Mouse (Mus musculus) kidney, adult 2 months (tissue): Measurements from ENCODE around the gene Ptprn2. TPM values are rescaled to one million over a fixed set of nuclear protein-coding genes. Genes with fewer than 3 reads are reported as not detected.

Experiments used
- DNase-seq: peaks from one replicate; pipeline ENCODE4 v3.0.0; 2021
- H3K27ac ChIP-seq: fragments of 200-500 bp; 2 replicates; pipeline ENCODE4 v1.5.1; 2012; ENCODE audit warnings: low read depth, low read length, control low read depth, inconsistent platforms; ENCODE audit not compliant: insufficient read depth
- H3K27me3 ChIP-seq: fragments of 200-500 bp; replicated peaks from 2 replicates; pipeline ENCODE4 v1.6.1; 2012; ENCODE audit warnings: mild to moderate bottlenecking, moderate library complexity, low read length, inconsistent platforms; ENCODE audit not compliant: control insufficient read depth, insufficient read depth
- H3K36me3 ChIP-seq: fragments of 200-500 bp; 2 replicates; pipeline ENCODE4 v1.6.1; 2012; ENCODE audit warnings: mild to moderate bottlenecking, moderate library complexity, low read length, inconsistent platforms; ENCODE audit not compliant: control insufficient read depth, insufficient read depth
- H3K4me1 ChIP-seq: fragments of 200-500 bp; 2 replicates; pipeline ENCODE4 v1.6.1; 2011; ENCODE audit warnings: low read length; ENCODE audit not compliant: control insufficient read depth, insufficient read depth
- H3K4me3 ChIP-seq: fragments of 200-500 bp; 2 replicates; pipeline ENCODE4 v1.5.1; 2011; ENCODE audit warnings: mild to moderate bottlenecking, low read depth, low read length, control low read depth; ENCODE audit not compliant: insufficient read depth
- CTCF ChIP-seq: fragments of 200-500 bp; conservative IDR thresholded peaks from 2 replicates; pipeline ENCODE4 v1.5.1; 2011; ENCODE audit warnings: low read depth, mild to moderate bottlenecking, control low read depth, low read length, moderate library complexity, mixed read lengths; ENCODE audit not compliant: insufficient read depth, insufficient read length
- POLR2A ChIP-seq: fragments of 200-500 bp; IDR thresholded peaks from one replicate; pipeline ENCODE4 v1.6.1; 2011; ENCODE audit warnings: low read depth, low read length, control low read depth
- WGBS: fragments of 180-500 bp; shearing (Covaris S2); methylation state at CpG from one replicate; pipeline ENCODE4 v1.1.7; 2018; 5-methylcytosine and 5-hydroxymethylcytosine counted together
- polyA plus RNA-seq: library from polyadenylated mRNA; depleted of rRNA; stranded (reverse); fragments of >200 nt; gene quantifications from 2 replicates; pipeline ENCODE4 v1.2.3, GENCODE M21; 2012

The Ptprn2 gene
- polyA plus RNA-seq, 1 experiment, result 0.91 TPM

DNA sequence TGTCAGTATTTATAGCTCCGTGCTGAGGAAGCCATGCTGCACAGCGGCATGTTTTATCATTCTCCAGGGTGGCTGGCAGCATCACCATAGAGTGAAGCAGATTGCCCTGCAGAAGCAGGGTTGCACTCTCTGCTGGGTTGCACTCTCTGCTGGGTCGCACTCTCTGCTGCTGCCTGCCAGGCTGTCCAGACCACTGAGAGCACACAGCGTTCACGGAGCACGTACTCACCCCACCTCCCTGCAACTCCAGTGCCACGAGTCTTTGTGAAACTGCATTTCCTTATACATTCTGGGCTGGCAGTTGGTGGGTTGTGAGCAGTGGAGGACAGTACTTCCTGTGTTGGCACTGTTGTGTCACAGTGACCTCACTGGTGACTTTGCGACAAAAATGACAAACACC is 108.9 kb downstream of the Ptprn2 start:
- H3K36me3 ChIP-seq, result no peaks in the 10 kb centered on the region
- H3K27me3 ChIP-seq, result no peaks in the 10 kb centered on the region
- TF ChIP-seq CTCF, result no peak
- no peak for TF ChIP-seq POLR2A
- 61% methylated on average over 8 of the region's 8 CpGs for WGBS
- no peaks in the 10 kb centered on the region for H3K4me1 ChIP-seq
- H3K27ac ChIP-seq, result no peak overlapping the region
- H3K4me3 ChIP-seq, result no peak overlapping the region
- DNase-seq, result no peak

DNA sequence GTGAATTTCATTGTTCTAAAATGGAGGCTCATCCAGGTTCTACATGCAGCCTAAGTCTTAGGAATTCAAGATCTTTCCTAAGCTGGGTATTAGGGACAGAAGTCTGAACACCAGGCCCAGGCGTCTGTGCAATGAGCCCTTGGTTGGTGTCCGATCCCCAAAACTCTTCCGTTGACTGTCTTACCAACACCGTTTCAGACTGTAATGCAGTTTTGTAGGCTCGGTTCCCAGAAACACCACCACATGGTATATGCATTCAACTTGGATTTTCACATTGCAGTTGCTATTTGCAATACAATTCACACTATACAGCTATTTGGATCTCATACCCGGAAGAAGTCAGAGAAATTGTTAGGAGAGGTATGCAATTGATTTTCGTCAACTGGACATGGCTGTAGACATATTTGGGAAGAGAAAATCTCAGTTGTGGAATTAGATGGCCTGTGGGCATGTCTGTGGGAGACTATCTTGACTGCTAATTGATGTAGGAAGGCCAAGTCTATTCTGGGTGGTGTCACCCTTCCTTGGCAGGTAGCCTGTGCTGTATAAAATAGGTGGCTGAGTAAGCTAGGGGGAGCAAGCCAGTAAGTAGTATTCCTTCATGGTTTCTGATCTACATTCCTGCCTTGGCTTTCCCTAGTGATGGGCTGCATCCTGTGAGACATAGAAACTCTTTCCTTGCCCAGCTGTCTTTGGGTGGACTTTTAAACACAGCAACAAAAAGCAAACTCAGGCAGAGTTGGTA is 109.5 kb downstream of the Ptprn2 start:
- no peak overlapping the region for H3K4me3 ChIP-seq
- no peaks in the 10 kb centered on the region for H3K4me1 ChIP-seq
- no peak overlapping the region for H3K27ac ChIP-seq
- 94% methylated on average over 7 of the region's 7 CpGs for WGBS
- TF ChIP-seq POLR2A (no peak), CTCF (no peak)
- no peaks in the 10 kb centered on the region for H3K27me3 ChIP-seq
- no peak for DNase-seq
- no peaks in the 10 kb centered on the region for H3K36me3 ChIP-seq

DNA sequence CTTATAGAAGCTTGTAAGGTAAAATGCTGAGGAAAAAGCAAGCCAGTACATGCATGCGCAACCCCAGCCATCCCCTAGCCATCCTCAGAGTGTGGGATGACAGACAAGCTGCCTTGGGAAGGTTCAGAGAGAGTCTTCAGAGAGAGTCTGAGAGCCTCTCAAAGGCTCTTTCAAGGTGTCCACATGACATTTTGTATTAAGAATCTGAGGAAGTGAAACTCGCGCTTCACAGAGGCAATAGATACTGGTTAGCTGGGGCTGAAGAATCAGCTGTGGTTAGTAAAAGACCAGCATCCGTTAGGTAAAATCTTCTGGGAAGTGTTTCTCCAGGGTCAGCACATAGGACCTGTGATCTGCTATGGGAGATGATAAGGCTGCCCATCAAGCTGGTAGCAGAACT is 110.2 kb downstream of the Ptprn2 start:
- Histone ChIP-seq H3K27ac (no peak overlapping the region), H3K27me3 (no peaks in the 10 kb centered on the region), H3K36me3 (no peaks in the 10 kb centered on the region), H3K4me3 (no peak overlapping the region), H3K4me1 (no peaks in the 10 kb centered on the region)
- 95% methylated on average over 4 of the region's 4 CpGs for WGBS
- TF ChIP-seq CTCF, result no peak
- no peak for TF ChIP-seq POLR2A
- DNase-seq, result no peak

DNA sequence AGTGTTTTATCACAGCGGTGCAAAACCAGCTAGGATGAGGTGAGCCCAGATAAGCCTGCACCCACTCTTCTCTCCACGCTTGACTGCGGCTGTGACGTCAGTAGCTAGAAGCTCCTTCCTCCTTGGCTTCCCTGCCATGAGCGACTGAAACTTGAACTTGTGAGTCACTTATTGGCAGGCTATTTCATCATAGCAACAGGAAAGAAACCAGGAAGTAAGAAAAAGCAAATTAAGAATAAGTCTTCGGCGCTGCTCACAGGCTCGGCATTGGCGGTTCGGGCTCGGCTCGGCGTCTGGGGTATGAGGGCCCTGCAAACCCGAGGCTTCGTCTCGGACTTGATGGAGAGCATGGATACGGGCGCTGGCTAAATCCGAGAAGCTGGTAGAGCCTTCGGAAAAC is 111.5 kb downstream of the Ptprn2 start:
- Histone ChIP-seq H3K36me3 (no peaks in the 10 kb centered on the region), H3K4me1 (no peaks in the 10 kb centered on the region), H3K4me3 (no peak overlapping the region), H3K27me3 (no peaks in the 10 kb centered on the region), H3K27ac (no peak overlapping the region)
- DNase-seq, result no peak
- WGBS, result 90% methylated on average over 20 of the region's 20 CpGs
- TF ChIP-seq CTCF (no peak), POLR2A (no peak)

DNA sequence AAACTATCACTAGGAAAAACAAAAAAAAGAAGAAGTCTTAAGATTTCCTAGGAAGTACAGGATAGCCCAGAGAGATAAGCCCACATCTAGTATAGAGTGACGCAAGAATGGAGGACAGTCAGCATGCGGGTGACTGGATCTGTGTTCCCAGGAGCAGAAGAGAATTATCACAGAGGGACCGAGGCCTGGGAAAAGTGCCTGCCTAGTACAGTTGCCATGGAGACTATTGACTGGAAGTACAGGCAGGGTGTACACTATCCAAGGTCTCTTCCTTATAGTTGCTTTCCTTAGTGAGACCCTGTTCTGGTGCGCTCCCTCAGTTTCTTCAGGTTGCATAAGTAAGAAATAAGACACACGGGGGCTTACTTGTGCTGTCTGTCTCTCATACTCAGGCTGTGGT is 112.2 kb downstream of the Ptprn2 start:
- H3K27me3 ChIP-seq, result no peaks in the 10 kb centered on the region
- WGBS, result 92% methylated on average over 5 of the region's 5 CpGs
- H3K27ac ChIP-seq, result no peak overlapping the region
- no peak for TF ChIP-seq POLR2A
- no peak for TF ChIP-seq CTCF
- DNase-seq, result no peak
- H3K36me3 ChIP-seq, result no peaks in the 10 kb centered on the region
- no peak overlapping the region for H3K4me3 ChIP-seq
- H3K4me1 ChIP-seq, result no peaks in the 10 kb centered on the region

DNA sequence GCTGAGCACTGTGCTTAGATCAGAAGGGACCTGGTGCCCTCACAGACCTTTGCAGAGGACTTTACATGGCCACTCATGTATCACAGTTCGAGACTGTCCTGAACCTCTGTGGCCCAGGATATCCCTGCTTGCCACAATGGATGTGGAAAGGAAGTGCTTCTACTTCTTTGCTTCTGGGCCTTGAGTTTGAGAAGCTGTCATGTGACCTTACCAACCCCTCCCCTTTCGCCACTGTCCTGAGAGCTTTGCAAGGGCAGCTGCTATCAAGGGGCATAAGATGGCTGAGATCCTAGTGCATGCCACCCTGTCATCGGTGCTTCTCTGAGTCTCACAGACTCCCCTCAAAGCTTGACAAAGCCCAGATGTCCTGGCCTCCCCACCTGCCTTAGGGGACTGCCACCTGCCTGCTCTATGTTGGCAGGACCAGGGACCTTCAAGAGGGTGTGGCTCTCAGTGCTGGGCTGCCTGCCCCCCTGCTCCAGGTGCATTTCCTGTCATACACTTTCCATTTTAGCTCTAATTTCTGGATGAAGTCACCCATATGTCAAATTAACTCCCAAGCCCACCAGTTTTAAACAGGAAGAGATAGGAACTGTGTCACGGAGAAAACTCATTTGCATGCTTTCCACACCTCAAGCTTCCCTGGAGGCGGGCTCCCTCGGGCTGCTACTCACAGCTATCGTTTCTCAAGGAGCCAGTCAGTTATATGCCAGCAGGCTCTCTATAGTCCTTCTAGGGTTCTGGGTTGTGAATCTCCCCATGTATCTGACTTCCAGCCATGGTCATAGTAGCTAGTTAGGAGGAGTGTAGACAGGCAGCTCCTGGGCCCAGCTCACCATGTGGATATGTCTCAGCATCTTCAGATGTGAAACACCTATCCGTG is 112.8 kb downstream of the Ptprn2 start:
- Histone ChIP-seq H3K27me3 (no peaks in the 10 kb centered on the region), H3K36me3 (no peaks in the 10 kb centered on the region), H3K4me1 (no peaks in the 10 kb centered on the region), H3K4me3 (no peak overlapping the region), H3K27ac (no peak overlapping the region)
- 77% methylated on average over 8 of the region's 8 CpGs for WGBS
- no peak for TF ChIP-seq CTCF
- no peak for TF ChIP-seq POLR2A
- no peak for DNase-seq

DNA sequence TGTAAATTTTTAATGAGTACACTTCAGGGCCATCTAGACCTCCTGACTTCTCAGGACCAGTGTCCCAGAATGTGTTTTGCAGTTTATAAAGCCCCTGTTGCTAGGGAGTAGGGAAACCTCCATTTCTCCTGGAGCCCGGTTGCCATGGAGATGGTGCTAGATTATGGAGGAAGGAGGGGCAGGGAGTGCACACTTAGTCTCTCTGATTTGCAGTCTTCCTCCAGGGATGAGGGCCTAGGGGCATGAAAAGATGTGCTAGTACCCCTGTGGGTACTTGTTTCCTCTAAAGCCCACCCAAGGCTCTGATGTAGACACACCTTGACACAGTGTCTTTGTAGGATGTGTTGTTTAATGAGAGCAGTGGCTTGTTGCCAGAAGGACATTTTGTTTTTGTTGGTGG is 114.0 kb downstream of the Ptprn2 start:
- no peak overlapping the region for H3K4me3 ChIP-seq
- TF ChIP-seq POLR2A, result no peak
- TF ChIP-seq CTCF, result no peak
- DNase-seq, result no peak
- no peaks in the 10 kb centered on the region for H3K36me3 ChIP-seq
- H3K4me1 ChIP-seq, result no peaks in the 10 kb centered on the region
- no peak overlapping the region for H3K27ac ChIP-seq
- 92% methylated on average over 1 of the region's 1 CpGs for WGBS
- no peaks in the 10 kb centered on the region for H3K27me3 ChIP-seq
